Mouse (Mus musculus): ENCODE data around the gene Pus7l.
A peak's percentile ranks its signal among the peaks of the same experiment; 100 is the strongest.

The Pus7l gene

GRCm38 (mm10) chr15:94477287-94477686, 66.1 kb downstream of the Pus7l start:
- DNase-seq (ENCODE audit: low spot score): peak; percentile 19

DNA sequence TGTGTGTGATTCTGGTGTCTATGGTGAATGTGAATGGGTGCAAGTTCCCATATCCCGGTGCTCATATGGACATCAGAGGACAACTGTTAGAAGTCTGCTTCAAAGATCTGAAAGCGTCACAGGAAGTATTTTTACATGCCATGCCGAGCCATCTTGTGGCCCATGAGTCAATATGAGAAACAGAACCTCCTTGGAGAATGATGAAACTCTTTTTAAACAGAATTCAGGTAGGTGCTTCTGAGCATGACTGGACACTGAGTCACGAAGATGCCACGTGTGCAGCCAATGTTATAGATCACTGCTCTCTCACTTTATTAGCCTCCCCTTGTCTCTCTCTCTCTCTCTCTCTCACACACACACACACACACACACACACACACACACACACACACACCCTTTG, 67.4 kb downstream of the Pus7l start:
- DNase-seq (ENCODE audit: low spot score): no peak
